Mouse (Mus musculus) lung, postnatal 14 days (tissue): ENCODE results near the gene Per2.

ENCODE experiments used
- DNase-seq: peaks from one replicate; pipeline ENCODE4 v3.0.0; 2021

Gene Per2

DNA sequence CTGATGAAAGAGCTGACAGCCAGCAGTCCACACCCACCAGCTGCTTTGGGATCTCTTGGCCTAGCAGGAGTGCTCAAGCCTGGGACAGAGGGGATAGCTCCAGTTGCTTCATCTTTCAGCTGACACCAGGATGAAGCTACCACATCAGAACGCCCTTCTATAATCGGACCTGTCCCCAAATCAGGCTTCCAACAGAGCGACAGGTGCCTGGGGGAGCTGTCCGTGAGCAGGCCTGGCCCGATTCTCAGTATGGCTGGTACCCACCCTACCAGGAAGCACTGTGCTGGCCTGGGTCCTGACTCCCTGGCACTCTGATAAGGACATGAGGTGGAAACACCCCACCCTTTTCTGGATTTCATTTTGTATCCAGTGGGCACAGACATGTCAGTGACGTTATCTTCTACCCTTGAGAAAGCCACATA, 85.7 kb downstream of the Per2 start:
- DNase-seq, result no peak

DNA sequence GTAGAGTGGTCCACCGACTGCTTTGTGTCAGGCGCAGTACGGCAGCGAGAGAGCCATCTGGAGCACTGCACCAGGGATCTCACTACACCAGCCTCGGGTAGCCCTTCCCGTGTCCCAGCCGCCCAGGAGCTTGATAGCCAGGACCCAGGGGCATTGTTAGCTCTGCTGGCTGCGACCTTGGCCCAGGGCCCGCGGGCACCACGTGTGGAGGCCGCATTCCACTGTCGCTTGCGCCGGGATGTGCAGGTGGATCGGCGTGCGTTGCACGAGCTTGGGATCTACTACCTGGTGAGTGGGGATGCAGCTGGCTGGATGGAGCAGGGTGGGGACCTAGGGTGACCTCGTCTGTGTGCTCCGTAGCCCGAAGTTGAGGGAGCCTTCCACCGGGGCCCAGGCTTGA, 89.1 kb downstream of the Per2 start:
- no peak for DNase-seq

DNA sequence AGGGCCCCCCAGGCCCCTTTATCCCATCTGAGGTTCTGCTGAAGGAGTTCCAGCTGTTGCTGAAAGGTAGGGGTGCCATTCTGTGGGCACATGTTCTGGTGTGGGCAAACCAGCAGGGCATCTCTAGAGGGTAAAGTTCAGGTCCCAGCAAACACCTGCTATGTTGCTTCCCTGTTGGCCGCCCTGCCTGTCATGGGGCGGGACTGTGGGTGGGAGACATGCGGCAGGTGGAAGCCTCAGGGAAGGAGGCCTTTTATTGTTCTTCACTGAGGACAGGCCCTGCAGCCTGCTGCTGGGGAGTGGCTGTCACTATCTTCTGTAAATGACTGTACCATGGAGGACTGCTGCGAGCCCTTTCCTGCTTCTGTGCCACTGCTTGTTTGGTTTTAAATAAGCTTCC, 89.7 kb downstream of the Per2 start:
- DNase-seq, result no peak

DNA sequence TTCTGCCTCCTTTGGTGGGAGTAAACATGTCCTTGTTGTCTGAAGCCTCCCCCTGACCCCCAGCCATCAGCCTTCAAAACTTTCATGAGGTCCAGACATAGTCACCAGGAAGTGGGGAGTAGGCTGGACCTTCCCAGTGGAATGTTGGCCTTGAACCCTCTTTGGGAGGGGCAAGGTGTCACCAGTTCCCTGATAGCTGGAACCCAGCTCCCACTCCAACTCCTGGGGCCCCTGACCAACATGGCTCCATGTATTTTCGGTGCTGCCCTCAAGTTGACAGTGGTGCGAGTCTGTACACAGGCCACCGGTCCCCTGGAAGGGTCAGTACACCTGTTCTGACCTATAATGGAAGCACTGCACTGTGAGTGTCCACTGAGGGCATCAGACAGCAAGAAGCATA, 91.8 kb downstream of the Per2 start:
- DNase-seq, result no peak

DNA sequence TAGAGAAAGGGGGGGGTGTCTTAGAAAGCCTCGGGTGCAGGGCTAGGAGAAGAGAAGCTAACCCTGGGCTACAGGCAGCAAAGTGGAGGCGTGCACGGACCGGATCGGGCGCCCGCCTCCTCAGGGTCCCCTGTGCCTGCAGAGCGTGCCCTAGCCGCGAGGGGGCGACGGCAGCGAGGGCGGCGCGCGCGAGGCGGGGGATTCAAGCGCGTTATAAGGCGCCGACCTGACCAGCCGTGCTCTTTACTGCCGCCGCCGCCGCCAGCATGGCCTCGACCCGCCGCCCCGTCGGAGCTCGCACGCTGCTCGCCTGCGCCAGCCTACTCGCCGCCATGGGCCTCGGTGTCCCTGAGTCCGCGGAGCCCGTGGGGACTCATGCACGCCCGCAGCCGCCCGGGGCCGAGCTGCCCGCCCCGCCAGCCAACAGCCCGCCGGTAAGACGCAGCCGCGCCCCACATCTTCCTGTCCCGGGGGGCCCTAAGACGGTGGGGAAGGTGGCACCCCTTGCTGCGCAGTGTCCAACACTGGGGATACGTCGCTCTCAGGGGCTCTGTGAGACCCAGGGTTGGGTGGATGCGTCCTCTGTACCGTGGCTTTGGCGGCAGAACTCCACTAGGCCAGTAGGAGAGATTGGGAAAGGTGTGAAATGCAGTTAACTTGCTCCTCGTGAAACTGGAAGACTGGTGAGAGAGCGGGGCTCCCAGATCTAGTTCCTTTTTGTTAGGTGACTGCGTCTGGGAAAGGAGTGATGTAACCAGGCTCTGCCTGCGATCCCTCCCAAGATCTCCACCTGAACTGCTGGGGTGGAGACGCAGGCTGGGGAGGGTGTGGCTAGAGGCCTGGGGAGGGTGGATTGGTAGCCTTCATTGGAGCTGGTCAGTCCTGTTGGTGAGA, 92.7 kb downstream of the Per2 start, which contains the start of gene Erfe:
Gene Erfe (plus strand): TSS at position 216 of the 894 bp plus-strand sequence.
- DNase-seq, result peak; percentile 81
